Mouse (Mus musculus): Measurements from ENCODE around the gene Sytl3.

DNA sequence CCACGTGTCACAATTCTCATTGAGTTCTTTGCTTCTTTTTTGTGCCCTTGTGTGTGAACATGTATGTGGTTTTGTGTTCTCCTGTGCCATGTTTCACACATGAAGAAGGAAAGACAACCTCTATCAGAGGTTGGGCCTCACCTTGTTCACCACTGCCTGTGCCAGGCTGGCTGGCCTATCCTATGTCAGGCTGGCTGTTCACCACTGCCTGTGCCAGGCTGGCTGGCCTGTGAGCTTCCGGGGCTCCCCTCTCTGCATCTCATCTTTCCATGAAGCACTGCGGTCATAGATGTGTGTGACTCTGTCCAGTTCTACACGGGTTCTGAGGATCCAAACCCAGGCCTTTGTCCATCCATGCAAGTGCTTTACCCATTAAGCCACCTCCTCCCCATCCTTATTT, 128.3 kb downstream of the Sytl3 start:
- TF ChIP-seq TAL1 (IDR thresholded peaks at IDR 0.05; ENCODE audit: low read length) (no peak), GATA1 (IDR thresholded peaks at IDR 0.05; ENCODE audit: low read length) (no peak)

Measured in erythroblast, embryonic 14.5 days (primary cell).